In the genomic region with DNA sequence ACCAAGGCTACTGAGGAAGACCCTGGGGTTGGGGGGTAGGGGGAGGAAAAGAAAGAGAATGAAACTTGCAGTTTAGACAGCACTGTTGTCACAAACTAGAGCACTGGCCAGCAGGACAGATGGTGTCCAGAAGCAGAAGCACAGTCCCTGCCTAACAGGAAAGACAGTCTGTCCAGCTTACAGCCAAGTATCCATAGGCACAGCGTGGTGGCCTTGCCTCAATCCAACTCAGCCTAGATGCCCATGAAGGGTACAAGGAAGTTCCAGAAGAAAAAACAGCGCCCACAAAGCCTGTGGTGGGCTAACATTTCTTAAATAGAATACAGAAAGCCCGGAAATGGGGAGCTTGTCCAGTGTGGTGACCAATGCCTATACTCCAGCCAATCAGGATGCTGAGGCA, we compare ENCODE assay signal across 23 mouse cellular contexts. TPM values are rescaled to one million over a fixed set of nuclear protein-coding genes. Genes with fewer than 3 reads are reported as not detected.
A peak's percentile ranks its signal among the peaks of the same experiment; 100 is the strongest.
DNase-seq lines count a peak whose midpoint lies in the region; ATAC-seq and TF ChIP-seq lines count a peak whose summit lies in the region.
"Had no signal": no experiment of that assay in that cellular context is flagged by ENCODE, and none has a peak within 500 bp of the region (broad histone marks: within the 10 kb centered on the region; RNA-seq: fewer than 3 reads in every experiment).

No protein-coding gene starts in this region.

- intact Hi-C loops in heart, postnatal 25 days (cut with DNase I): no loop called here

- WGBS in heart, embryonic 10.5 days: 91% methylated on average over 3 of the region's 3 CpGs
- WGBS in stomach, embryonic 16.5 days: 91% methylated on average over 3 of the region's 3 CpGs
- WGBS in stomach, postnatal 0 days: 87% methylated on average over 3 of the region's 3 CpGs

- H3K27ac ChIP-seq in heart, embryonic 10.5 days: no peak overlapping the region
- peak overlapping the region; percentile 33; the same call in 1 of the 2 replicates for H3K27ac ChIP-seq in stomach, embryonic 16.5 days (ENCODE audit: low read length)
- no peak overlapping the region for H3K27ac ChIP-seq in stomach, postnatal 0 days (replicated peaks)
- H3K27ac ChIP-seq: embryonic facial prominence, embryonic 10.5 days; forebrain, embryonic 15.5 days; hindbrain, embryonic 12.5 days; kidney, postnatal 0 days; midbrain, embryonic 10.5 days; neural tube, embryonic 15.5 days had no signal

- peak; percentile 74 for DNase-seq in cerebellum, adult 11-12 months
- DNase-seq in cerebellum, adult 8-10 months: no peak
- DNase-seq in heart, embryonic 10.5 days (ENCODE audit: low spot score): peak; percentile 72
- no peak for DNase-seq in heart, postnatal 25 days (ENCODE audit: low spot score)
- no peak for DNase-seq in stomach, postnatal 0 days (ENCODE audit: low spot score)
- DNase-seq in frontal cortex, postnatal 25 days (ENCODE audit: low spot score in 2 of 2): no peak
- DNase-seq: adrenal gland, postnatal 36 days; gastrocnemius, postnatal 25 days; heart, postnatal 14 days; kidney, adult 18-20 months; lung, postnatal 4 days; thymus, postnatal 14 days had no signal

- no peaks in the 10 kb centered on the region for H3K9me3 ChIP-seq in heart, embryonic 10.5 days
- no peaks in the 10 kb centered on the region for H3K9me3 ChIP-seq in stomach, embryonic 16.5 days (replicated peaks; ENCODE audit: control insufficient read depth, low read length)
- no peaks in the 10 kb centered on the region for H3K9me3 ChIP-seq in stomach, postnatal 0 days (ENCODE audit: control insufficient read depth, low read length)
- H3K9me3 ChIP-seq: embryonic facial prominence, embryonic 10.5 days; forebrain, embryonic 15.5 days; hindbrain, embryonic 12.5 days; midbrain, embryonic 10.5 days; neural tube, embryonic 15.5 days had no signal

- H3K27me3 ChIP-seq in heart, embryonic 10.5 days (ENCODE audit: insufficient read depth, poor library complexity, severe bottlenecking): peaks cover 29% of the 10 kb centered on the region
- H3K27me3 ChIP-seq in stomach, embryonic 16.5 days (ENCODE audit: control insufficient read depth, insufficient read depth, low read length): no peaks in the 10 kb centered on the region
- H3K27me3 ChIP-seq in stomach, postnatal 0 days (ENCODE audit: control insufficient read depth, insufficient read depth, low read length): no peaks in the 10 kb centered on the region
- H3K27me3 ChIP-seq: neural tube, embryonic 15.5 days had no signal

- H3K9ac ChIP-seq in stomach, embryonic 16.5 days (ENCODE audit: low read length): no peak overlapping the region
- H3K9ac ChIP-seq in stomach, postnatal 0 days (ENCODE audit: low read length): no peak overlapping the region
- H3K9ac ChIP-seq: forebrain, embryonic 15.5 days; hindbrain, embryonic 12.5 days; neural tube, embryonic 15.5 days had no signal

- peaks cover 53% of the 10 kb centered on the region for H3K4me1 ChIP-seq in heart, embryonic 10.5 days
- peaks cover 10% of the 10 kb centered on the region for H3K4me1 ChIP-seq in stomach, embryonic 16.5 days (ENCODE audit: control insufficient read depth, insufficient read depth, low read length)
- H3K4me1 ChIP-seq in stomach, postnatal 0 days (replicated peaks; ENCODE audit: control insufficient read depth, insufficient read depth): 0 out of 2 replicates have a peak, but pooled peaks cover 2% of the 10 kb centered on the region

- H3K4me3 ChIP-seq in heart, embryonic 10.5 days: no peak overlapping the region
- no peak overlapping the region for H3K4me3 ChIP-seq in stomach, embryonic 16.5 days (replicated peaks; ENCODE audit: low read length)
- H3K4me3 ChIP-seq in stomach, postnatal 0 days (ENCODE audit: low read depth, low read length): no peak overlapping the region
- H3K4me3 ChIP-seq: embryonic facial prominence, embryonic 10.5 days; forebrain, embryonic 15.5 days; hindbrain, embryonic 12.5 days; midbrain, embryonic 10.5 days; neural tube, embryonic 15.5 days had no signal

- peaks cover 66% of the 10 kb centered on the region for H3K36me3 ChIP-seq in heart, embryonic 10.5 days
- H3K36me3 ChIP-seq in stomach, embryonic 16.5 days (ENCODE audit: control insufficient read depth, insufficient read depth, low read length): no peaks in the 10 kb centered on the region
- H3K36me3 ChIP-seq in stomach, postnatal 0 days (ENCODE audit: control insufficient read depth, insufficient read depth, low read length): peaks cover 3% of the 10 kb centered on the region
- H3K36me3 ChIP-seq: hindbrain, embryonic 12.5 days had no signal

- H3K4me2 ChIP-seq in stomach, embryonic 16.5 days (ENCODE audit: low read depth, low read length): no peak overlapping the region
- H3K4me2 ChIP-seq in stomach, postnatal 0 days (replicated peaks; ENCODE audit: low read depth): no peak overlapping the region
- H3K4me2 ChIP-seq: forebrain, embryonic 15.5 days; heart, embryonic 11.5 days; hindbrain, embryonic 12.5 days; neural tube, embryonic 15.5 days had no signal

- no peak for TF ChIP-seq CTCF in stomach, postnatal 0 days (IDR thresholded peaks at IDR 0.05; ENCODE audit: low read depth)

- TF ChIP-seq EP300 in stomach, postnatal 0 days (optimal IDR thresholded peaks at IDR 0.05): no peak

- ATAC-seq in stomach, embryonic 16.5 days (ENCODE audit: insufficient read depth, low FRiP score): no peak
- no peak for ATAC-seq in stomach, postnatal 0 days (ENCODE audit: low FRiP score, low TSS enrichment)
- ATAC-seq: CD4-positive, CD25-positive, alpha-beta regulatory T cell, adult 4 months; forebrain, embryonic 15.5 days; inflammation-experienced regulatory T-cells, adult 6 months; midbrain, embryonic 16.5 days had no signal

RNA-seq across cellular contexts. Expression of a gene that starts 11.8 kb away (rescaled TPM):
- 15.3 and 18.2 TPM in 2 replicates for polyA plus RNA-seq in heart, embryonic 10.5 days (2016; fragmentation: Nextera tagmentation; extraction: Ambion mirVana)
- 10 to 100 TPM; 20.3 to 27.3 TPM for total RNA-seq in heart, postnatal 25 days (2021)
- 8.3 and 8.8 TPM in 2 replicates for polyA plus RNA-seq in stomach, embryonic 16.5 days (2015; fragmentation: Nextera tagmentation; extraction: Ambion mirVana)
- polyA plus RNA-seq in stomach, postnatal 0 days (2015; fragmentation: Nextera tagmentation; extraction: Ambion mirVana): 7.9 and 8.6 TPM in 2 replicates

RNA-seq across cellular contexts. Expression of a gene that starts 23.2 kb away (rescaled TPM):
- 20.1 and 32.4 TPM in 2 replicates for polyA plus RNA-seq in heart, embryonic 10.5 days (2016; fragmentation: Nextera tagmentation; extraction: Ambion mirVana)
- 10 to 100 TPM; 12.2 to 13.2 TPM for total RNA-seq in heart, postnatal 25 days (2021)
- polyA plus RNA-seq in stomach, embryonic 16.5 days (2015; fragmentation: Nextera tagmentation; extraction: Ambion mirVana): 16.9 and 17.4 TPM in 2 replicates
- 24.3 and 26.7 TPM in 2 replicates for polyA plus RNA-seq in stomach, postnatal 0 days (2015; fragmentation: Nextera tagmentation; extraction: Ambion mirVana)

Comparison
In these comparisons a context has a peak if more than half of its experiments do, and no peak if none do; other contexts are left out.
1. DNase-seq: peak in cerebellum, adult 11-12 months (single experiment) and heart, embryonic 10.5 days (single experiment); none in cerebellum, adult 8-10 months (single experiment), heart, postnatal 25 days (single experiment), stomach, postnatal 0 days (single experiment) and frontal cortex, postnatal 25 days (0 of 2).